8 mouse cellular contexts compared by ENCODE assay signal in the genomic region with DNA sequence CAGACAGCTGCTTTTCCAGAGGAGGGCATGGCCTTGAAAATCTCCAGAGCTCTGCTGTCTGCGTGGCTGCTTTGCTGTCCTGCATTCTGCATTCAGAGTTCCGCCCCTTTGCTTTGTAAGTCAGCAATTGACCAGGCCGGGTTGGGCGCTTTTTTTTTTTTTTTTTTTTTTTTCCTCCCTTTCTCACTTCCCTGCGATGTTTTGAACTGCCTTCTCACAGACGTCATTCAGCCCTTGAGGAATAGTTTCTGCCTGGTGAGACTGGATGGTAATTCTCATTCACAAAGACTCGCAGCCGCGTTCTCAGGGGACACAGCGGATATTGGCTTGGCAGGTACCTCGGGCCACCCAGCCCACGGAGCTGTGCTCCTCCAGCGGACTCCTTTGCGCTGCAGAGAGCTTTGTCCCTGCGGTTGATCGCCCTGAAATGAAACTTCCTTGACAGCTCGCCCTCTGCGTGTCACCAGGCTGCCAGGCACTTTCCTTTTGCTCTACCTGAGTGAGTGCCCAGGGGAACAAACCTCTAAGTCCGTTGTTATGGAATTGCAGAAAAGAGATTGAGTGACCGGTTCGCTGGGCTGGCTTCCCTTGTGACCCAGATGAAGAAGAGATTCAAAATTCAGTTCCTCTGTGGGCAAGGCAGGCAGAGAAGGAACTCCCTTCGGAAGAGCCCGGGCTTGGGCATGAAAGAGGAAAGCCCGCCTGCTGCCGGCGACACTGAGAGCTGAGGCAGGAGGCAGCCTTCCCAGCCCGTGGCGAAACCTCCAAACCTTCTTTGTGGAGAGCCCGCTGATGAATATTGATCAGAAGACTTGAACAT.
DNase-seq lines count a peak whose midpoint lies in the region; ATAC-seq and TF ChIP-seq lines count a peak whose summit lies in the region.

No protein-coding gene starts in this region.

- no peaks in the 10 kb centered on the region for H3K27me3 ChIP-seq in heart, embryonic 14.5 days (ENCODE audit: control insufficient read depth, insufficient read depth, low read length)
- no peaks in the 10 kb centered on the region for H3K27me3 ChIP-seq in neural tube, embryonic 13.5 days
- H3K27me3 ChIP-seq in thymus, adult 2 months (ENCODE audit: control insufficient read depth, insufficient read depth, low read length): no peaks in the 10 kb centered on the region

- peaks cover 8 to 9% of the 10 kb centered on the region in 2 experiments for H3K4me1 ChIP-seq in ES-E14 (ENCODE audit: control insufficient read depth in 2 of 2, insufficient read depth in 2 of 2, low read length in 2 of 2, poor library complexity in 1 of 2)
- peaks cover 2 to 25% of the 10 kb centered on the region in 2 experiments for H3K4me1 ChIP-seq in heart, embryonic 14.5 days (ENCODE audit: control insufficient read depth in 2 of 2, insufficient read depth in 2 of 2, low read length in 2 of 2)
- no peaks in the 10 kb centered on the region for H3K4me1 ChIP-seq in lung, adult 2 months (ENCODE audit: control insufficient read depth, insufficient read depth, low read length)
- H3K4me1 ChIP-seq in neural tube, embryonic 13.5 days (replicated peaks): peaks cover 25% of the 10 kb centered on the region
- peaks cover 4% of the 10 kb centered on the region; the same call in 1 of the 2 replicates for H3K4me1 ChIP-seq in thymus, adult 2 months (replicated peaks; ENCODE audit: control insufficient read depth, insufficient read depth, low read length)

- H3K9me3 ChIP-seq in ES-E14 (ENCODE audit: control insufficient read depth, insufficient read depth, low read depth, low read length): no peaks in the 10 kb centered on the region
- no peaks in the 10 kb centered on the region for H3K9me3 ChIP-seq in heart, embryonic 14.5 days (ENCODE audit: control insufficient read depth, low read length)
- no peaks in the 10 kb centered on the region for H3K9me3 ChIP-seq in neural tube, embryonic 13.5 days

- no peak for TF ChIP-seq CTCF in lung, adult 2 months (IDR thresholded peaks at IDR 0.05; ENCODE audit: insufficient read depth, low read length)
- TF ChIP-seq CTCF in thymus, adult 2 months (IDR thresholded peaks at IDR 0.05; ENCODE audit: borderline replicate concordance, control insufficient read depth, extremely low read depth, insufficient read depth, low read length, poor library complexity): no peak

- TF ChIP-seq POLR2A in lung, adult 2 months (IDR thresholded peaks at IDR 0.05; ENCODE audit: borderline replicate concordance, extremely low read depth, low read depth, low read length): 0 out of 2 replicates have a peak, but pooled peaks have one; percentile 26
- TF ChIP-seq POLR2A in thymus, adult 2 months (IDR thresholded peaks at IDR 0.05; ENCODE audit: control insufficient read depth, extremely low read depth, insufficient read depth, low read length, poor library complexity): no peak

- H3K36me3 ChIP-seq in ES-E14 (ENCODE audit: control insufficient read depth, insufficient read depth, low read length, poor library complexity, severe bottlenecking): no peaks in the 10 kb centered on the region
- no peaks in the 10 kb centered on the region for H3K36me3 ChIP-seq in heart, embryonic 14.5 days (ENCODE audit: control insufficient read depth, insufficient read depth, low read length)
- H3K36me3 ChIP-seq in neural tube, embryonic 13.5 days: no peaks in the 10 kb centered on the region
- H3K36me3 ChIP-seq in thymus, adult 2 months (ENCODE audit: control insufficient read depth, insufficient read depth, low read length): no peaks in the 10 kb centered on the region

- H3K4me3 ChIP-seq in ES-E14 (ENCODE audit: insufficient read depth in 1 of 2, low read depth in 1 of 2, low read length in 2 of 2, poor library complexity in 1 of 2, severe bottlenecking in 1 of 2): peak overlapping the region; percentile 71 to 87
- H3K4me3 ChIP-seq in heart, embryonic 14.5 days (ENCODE audit: control insufficient read depth in 1 of 2, insufficient read depth in 1 of 2, low read depth in 1 of 2, low read length in 2 of 2): peak overlapping the region; percentile 58 to 68
- peak overlapping the region; percentile 82 for H3K4me3 ChIP-seq in lung, adult 2 months (replicated peaks; ENCODE audit: extremely low read depth, low read depth, low read length)
- H3K4me3 ChIP-seq in neural tube, embryonic 13.5 days: peak overlapping the region; percentile 43
- peak overlapping the region; percentile 94 for H3K4me3 ChIP-seq in thymus, adult 2 months (ENCODE audit: control insufficient read depth, insufficient read depth, low read length)

- peak; percentile 67 for DNase-seq in ES-E14 (ENCODE audit: low read depth, low spot score)
- peak; percentile 51 for DNase-seq in c-Kit-negative CD71-positive TER-119-positive erythroid progenitor cells, embryonic 14.5 days (ENCODE audit: low read depth, low spot score)
- DNase-seq in fibroblast of lung, adult 2 months (ENCODE audit: low read depth): peak; percentile 40
- peak; percentile 62 for DNase-seq in kidney, postnatal 10 days
- peak; percentile 65 for DNase-seq in lung, adult 2 months
- peak; percentile 40 for DNase-seq in thymus, adult 2 months

- peak overlapping the region; percentile 61 for H3K27ac ChIP-seq in ES-E14 (ENCODE audit: insufficient read depth, low read depth, low read length, poor library complexity, severe bottlenecking)
- peak overlapping the region; percentile 95 to 99 for H3K27ac ChIP-seq in heart, embryonic 14.5 days (replicated peaks in 1 of 2; ENCODE audit: control insufficient read depth in 1 of 2, insufficient read depth in 1 of 2, low read depth in 2 of 2, low read length in 2 of 2)
- H3K27ac ChIP-seq in neural tube, embryonic 13.5 days (replicated peaks): no peak overlapping the region
- no peak overlapping the region for H3K27ac ChIP-seq in thymus, adult 2 months (ENCODE audit: control insufficient read depth, insufficient read depth, low read length)

- H3K4me2 ChIP-seq in heart, embryonic 14.5 days (ENCODE audit: low read length): peak overlapping the region; percentile 73
- peak overlapping the region; percentile 77 for H3K4me2 ChIP-seq in neural tube, embryonic 13.5 days

- in situ Hi-C loops in ES-E14 (cut with MboI; ENCODE audit: low sequenced_read_pairs in 2 of 2, unreplicated experiment in 2 of 2): no loop called here

- peak overlapping the region; percentile 57 for H3K9ac ChIP-seq in ES-E14 (ENCODE audit: insufficient read depth, low read depth, low read length, poor library complexity, severe bottlenecking)
- H3K9ac ChIP-seq in heart, embryonic 14.5 days (ENCODE audit: low read length): peak overlapping the region; percentile 85
- H3K9ac ChIP-seq in neural tube, embryonic 13.5 days: peak overlapping the region; percentile 66

- under 1% methylated on average over 29 of the region's 29 CpGs for WGBS in heart, embryonic 14.5 days
- under 1% methylated on average over 29 of the region's 29 CpGs for WGBS in lung, adult 2 months
- WGBS in neural tube, embryonic 13.5 days: under 1% methylated on average over 29 of the region's 29 CpGs
- WGBS in thymus, adult 2 months: 3% methylated on average over 29 of the region's 29 CpGs

- ATAC-seq in heart, embryonic 14.5 days (ENCODE audit: insufficient number of reproducible peaks, insufficient read depth, low FRiP score, low read depth): peak; percentile 60
- ATAC-seq in neural tube, embryonic 13.5 days (ENCODE audit: low read depth): peak; percentile 38; the same call in 1 of the 2 replicates

TF ChIP-seq in ES-E14, 5 proteins besides CTCF, POLR2A, EP300 and RAD21:
- TF ChIP-seq MAFK (IDR thresholded peaks at IDR 0.05; ENCODE audit: insufficient read depth, low read depth, low read length) (no peak), HCFC1 (IDR thresholded peaks at IDR 0.05; ENCODE audit: borderline replicate concordance, insufficient read depth, low read length) (no peak), ZNF384 (IDR thresholded peaks at IDR 0.05; ENCODE audit: low read depth, low read length) (peak; percentile 98), CHD2 (IDR thresholded peaks at IDR 0.05; ENCODE audit: low read depth, low read length) (peak; percentile 37; the same call in 1 of the 2 replicates), ZC3H11A (IDR thresholded peaks at IDR 0.05; ENCODE audit: borderline replicate concordance, low read depth, low read length) (no peak)

Comparison
In these comparisons a context has a peak if more than half of its experiments do, and no peak if none do; other contexts are left out.
1. H3K27ac ChIP-seq: peak in ES-E14 (single experiment) and heart, embryonic 14.5 days (2 of 2); none in neural tube, embryonic 13.5 days (single experiment) and thymus, adult 2 months (single experiment).
2. H3K4me3 ChIP-seq: peak in every context shown above with its lines; median percentile 94 in thymus, adult 2 months; 82 in lung, adult 2 months; 79 in ES-E14; 63 in heart, embryonic 14.5 days; 43 in neural tube, embryonic 13.5 days.
3. Peak in every context shown above with its lines, with median percentiles within 50 percentile points of each other: DNase-seq and H3K9ac ChIP-seq.